Comparison of ENCODE assay signal across 19 mouse cellular contexts in genomic region chr3:131259392-131259965, GRCm38 (mm10). TPM values are rescaled to one million over a fixed set of nuclear protein-coding genes. Genes with fewer than 3 reads are reported as not detected.
A peak's percentile ranks its signal among the peaks of the same experiment; 100 is the strongest.
DNase-seq lines count a peak whose midpoint lies in the region; ATAC-seq and TF ChIP-seq lines count a peak whose summit lies in the region.
"Had no signal": no experiment of that assay in that cellular context is flagged by ENCODE, and none has a peak within 500 bp of the region (broad histone marks: within the 10 kb centered on the region; RNA-seq: fewer than 3 reads in every experiment).

No protein-coding gene starts in this region.

- WGBS in heart, embryonic 13.5 days, result 65% methylated on average over 9 of the region's 9 CpGs
- WGBS in heart, embryonic 12.5 days, result 74% methylated on average over 9 of the region's 9 CpGs

- no peaks in the 10 kb centered on the region for H3K27me3 ChIP-seq in heart, embryonic 13.5 days (replicated peaks)
- H3K27me3 ChIP-seq in heart, embryonic 12.5 days (replicated peaks), result no peaks in the 10 kb centered on the region
- no peaks in the 10 kb centered on the region for H3K27me3 ChIP-seq in Patski
- H3K27me3 ChIP-seq: intestine, embryonic 15.5 days had no signal

- CTCF ChIA-PET in Patski (lab: Charles Lee), result interaction anchor here (1.1 kb wide), 1 partner anchor 22 kb away, joined by 3 read pairs; no protein-coding TSS in a partner anchor

- TF ChIP-seq CTCF in Patski (IDR thresholded peaks at IDR 0.05), result no peak

- POLR2A ChIA-PET in Patski (lab: Charles Lee), result interaction anchor here (0.7 kb wide), 1 partner anchor 120 kb away, joined by 3 read pairs; no protein-coding TSS in a partner anchor

- H3K36me3 ChIP-seq in heart, embryonic 13.5 days, result peaks cover 48% of the 10 kb centered on the region
- H3K36me3 ChIP-seq in heart, embryonic 12.5 days, result peaks cover 40% of the 10 kb centered on the region

- H3K4me1 ChIP-seq in heart, embryonic 13.5 days, result peaks cover 32% of the 10 kb centered on the region
- H3K4me1 ChIP-seq in heart, embryonic 12.5 days (replicated peaks), result peaks cover 21% of the 10 kb centered on the region

- H3K4me2 ChIP-seq in heart, embryonic 13.5 days, result no peak overlapping the region; the same call in 1 of the 2 replicates
- no peak overlapping the region for H3K4me2 ChIP-seq in heart, embryonic 12.5 days
- H3K4me2 ChIP-seq: hindbrain, embryonic 14.5 days; intestine, embryonic 15.5 days had no signal

- H3K9me3 ChIP-seq in heart, embryonic 13.5 days, result peaks cover 10% of the 10 kb centered on the region; the same call in 1 of the 2 replicates
- H3K9me3 ChIP-seq in heart, embryonic 12.5 days (replicated peaks), result peaks cover 9% of the 10 kb centered on the region
- H3K9me3 ChIP-seq: intestine, embryonic 15.5 days had no signal

- peak; percentile 34 for DNase-seq in adrenal gland, adult 2 months
- no peak for DNase-seq in adrenal gland, postnatal 4 days (ENCODE audit: low spot score in 2 of 2)
- DNase-seq in Patski (ENCODE audit: low read depth, low spot score), result no peak
- DNase-seq in testis, postnatal 14 days (ENCODE audit: low spot score), result peak; percentile 40
- DNase-seq: adrenal gland, postnatal 10 days; cerebellum, adult 2 months; cerebellum, postnatal 10 days; gastrocnemius, adult 2 months; gastrocnemius, postnatal 25 days; kidney, adult 18-20 months had no signal

- peak overlapping the region; percentile 24; the same call in 1 of the 2 replicates for H3K27ac ChIP-seq in heart, embryonic 13.5 days (replicated peaks)
- no peak overlapping the region for H3K27ac ChIP-seq in heart, embryonic 12.5 days (ENCODE audit: poor library complexity, severe bottlenecking)
- H3K27ac ChIP-seq: embryonic facial prominence, embryonic 10.5 days; gastrocnemius, adult 2 months; hindbrain, embryonic 10.5 days; hindbrain, embryonic 14.5 days; intestine, embryonic 15.5 days had no signal

- in situ Hi-C loops in Patski (cut with MboI; ENCODE audit: low pct_unique_long_range_greater_than_20kb), result no loop called here

- no peak for ATAC-seq in heart, embryonic 13.5 days (ENCODE audit: extremely low read depth, insufficient number of reproducible peaks, low FRiP score, low TSS enrichment)
- ATAC-seq in heart, embryonic 12.5 days (ENCODE audit: insufficient number of reproducible peaks, low FRiP score), result no peak
- peak; percentile 17 for ATAC-seq in Patski
- ATAC-seq in megakaryocyte-erythroid progenitor cell, adult 5-6 weeks (replicated peaks; ENCODE audit: low FRiP score, low TSS enrichment, poor library complexity, severe bottlenecking), result no peak
- ATAC-seq: activated CD4-positive, CD25-positive, alpha-beta regulatory T cell, adult 4 months; forebrain, embryonic 14.5 days; intestine, embryonic 15.5 days had no signal

- no peak overlapping the region for H3K4me3 ChIP-seq in heart, embryonic 13.5 days
- no peak overlapping the region for H3K4me3 ChIP-seq in heart, embryonic 12.5 days
- H3K4me3 ChIP-seq: embryonic facial prominence, embryonic 10.5 days; gastrocnemius, adult 2 months; hindbrain, embryonic 10.5 days; intestine, embryonic 15.5 days had no signal

- no peak overlapping the region for H3K9ac ChIP-seq in heart, embryonic 13.5 days
- H3K9ac ChIP-seq in heart, embryonic 12.5 days, result no peak overlapping the region
- H3K9ac ChIP-seq: hindbrain, embryonic 14.5 days; intestine, embryonic 15.5 days had no signal

RNA-seq across cellular contexts. Expression of gene Hadh, which starts 12.4 kb away (rescaled TPM):
- total RNA-seq in adrenal gland, adult 2 months (2021), result 100 to 1,000 TPM; 456 to 509 TPM
- 288 and 386 TPM in 2 replicates for polyA plus RNA-seq in adrenal gland, adult 2 months (2012; rRNA removed)
- 100 to 1,000 TPM; 379 to 452 TPM for total RNA-seq in adrenal gland, postnatal 4 days (2021)
- 138 and 145 TPM in 2 replicates for polyA plus RNA-seq in heart, embryonic 13.5 days (2015; fragmentation: Nextera tagmentation; extraction: Ambion mirVana)
- polyA plus RNA-seq in heart, embryonic 12.5 days (2016; fragmentation: Nextera tagmentation; extraction: Ambion mirVana), result 142 and 151 TPM in 2 replicates
- polyA plus RNA-seq in Patski (2021), result 194 TPM
- 28.2 and 31.9 TPM in 2 replicates for total RNA-seq in megakaryocyte-erythroid progenitor cell, adult 5-6 weeks (2014; fragmentation: Nextera tagmentation)
- total RNA-seq in megakaryocyte-erythroid progenitor cell, adult 5-6 weeks (2017), result 44.7 and 49.6 TPM in 2 replicates

RNA-seq across cellular contexts. Expression of gene Cyp2u1, which starts 43.5 kb away (rescaled TPM):
- 10 to 100 TPM; 14.4 to 24.0 TPM for total RNA-seq in adrenal gland, adult 2 months (2021)
- polyA plus RNA-seq in adrenal gland, adult 2 months (2012; rRNA removed), result 14.2 and 17.2 TPM in 2 replicates
- total RNA-seq in adrenal gland, postnatal 4 days (2021), result 1 to 10 TPM; 8.7 to 9.5 TPM
- 9.6 and 10.5 TPM in 2 replicates for polyA plus RNA-seq in heart, embryonic 13.5 days (2015; fragmentation: Nextera tagmentation; extraction: Ambion mirVana)
- polyA plus RNA-seq in heart, embryonic 12.5 days (2016; fragmentation: Nextera tagmentation; extraction: Ambion mirVana), result 8.2 and 8.5 TPM in 2 replicates
- 16.9 TPM for polyA plus RNA-seq in Patski (2021)
- total RNA-seq in megakaryocyte-erythroid progenitor cell, adult 5-6 weeks (2014; fragmentation: Nextera tagmentation), result 1.1 TPM in 1 of 2 replicates, not detected in the other
- 0.11 and 0.33 TPM in 2 replicates for total RNA-seq in megakaryocyte-erythroid progenitor cell, adult 5-6 weeks (2017)

Comparison
In these comparisons a context has a peak if more than half of its experiments do, and no peak if none do; other contexts are left out.
1. DNase-seq: peak in adrenal gland, adult 2 months (single experiment) and testis, postnatal 14 days (single experiment); none in adrenal gland, postnatal 4 days (0 of 2) and Patski (single experiment).